Mouse (Mus musculus): Measurements from ENCODE around the gene Gm10570.

- TF ChIP-seq CTCF (conservative IDR thresholded peaks at IDR 0.05; ENCODE audit: low read length) (no peak), NANOG (IDR thresholded peaks at IDR 0.05; ENCODE audit: borderline replicate concordance, low read length) (no peak)
These were observed 39.7 kb downstream of the Gm10570 start for GRCm38 (mm10) chr4:130268736-130269135.
